Mouse (Mus musculus): ENCODE results near the gene Nrp1.

Gene Nrp1

DNA sequence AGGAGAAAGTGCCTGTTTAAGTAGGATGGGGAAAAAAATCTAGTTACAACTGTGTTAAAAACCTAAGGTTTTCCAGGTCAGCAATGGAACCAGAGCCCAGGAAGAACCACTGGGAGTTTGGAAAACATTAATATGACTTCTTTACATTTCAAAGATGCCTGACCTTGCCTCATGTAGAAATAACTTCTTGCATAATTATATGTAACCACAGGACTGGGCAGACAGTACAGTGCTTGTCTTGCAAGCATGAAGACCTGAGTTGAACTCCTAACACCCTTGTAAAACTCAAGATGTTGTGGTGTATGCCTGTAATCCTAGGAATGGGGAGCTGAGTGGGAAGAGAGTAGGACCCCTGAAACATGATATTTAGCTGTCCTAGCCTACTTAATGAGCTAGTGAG, 61.6 kb downstream of the Nrp1 start:
- DNase-seq (ENCODE audit: low spot score in 2 of 2): no peak

DNA sequence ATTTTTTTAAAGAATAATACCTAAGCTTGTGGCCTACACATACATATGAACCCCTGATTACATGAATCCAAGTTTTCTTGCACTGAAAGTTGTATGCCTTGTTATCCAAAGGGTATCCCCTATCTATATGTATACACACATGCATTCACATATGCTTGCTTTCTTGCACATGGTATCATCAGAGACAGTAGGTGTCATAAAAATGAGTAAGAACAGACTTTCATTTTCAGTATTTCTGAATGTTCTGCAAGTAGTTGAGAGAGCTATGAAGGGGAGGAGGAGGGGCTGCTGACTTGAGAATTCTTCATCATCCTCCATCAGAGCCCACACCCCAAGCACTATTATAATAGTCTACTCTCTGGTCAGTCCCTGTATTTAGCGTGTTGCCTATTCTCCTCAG, 62.0 kb downstream of the Nrp1 start:
- DNase-seq (ENCODE audit: low spot score in 2 of 2): no peak

DNA sequence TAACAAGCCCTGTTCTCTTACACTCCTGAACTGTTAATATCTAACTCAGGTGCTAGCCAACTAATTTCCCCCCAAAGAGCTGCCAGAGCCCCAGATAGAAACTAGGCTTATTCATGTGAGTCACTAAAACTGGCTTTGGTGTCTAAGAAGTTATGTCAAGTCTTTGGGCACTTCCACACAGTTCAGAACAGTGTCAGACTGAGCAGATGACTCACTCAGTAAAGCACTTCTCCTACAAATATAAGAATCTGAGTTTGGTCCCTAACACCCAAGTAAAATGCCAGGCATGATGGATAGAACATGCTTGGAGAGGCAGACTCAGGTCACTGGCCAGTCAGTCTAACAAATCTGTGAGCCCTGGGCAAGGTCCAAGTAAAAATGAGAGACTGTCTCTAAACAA, 65.4 kb downstream of the Nrp1 start:
- no peak for DNase-seq (ENCODE audit: low spot score in 2 of 2)

DNA sequence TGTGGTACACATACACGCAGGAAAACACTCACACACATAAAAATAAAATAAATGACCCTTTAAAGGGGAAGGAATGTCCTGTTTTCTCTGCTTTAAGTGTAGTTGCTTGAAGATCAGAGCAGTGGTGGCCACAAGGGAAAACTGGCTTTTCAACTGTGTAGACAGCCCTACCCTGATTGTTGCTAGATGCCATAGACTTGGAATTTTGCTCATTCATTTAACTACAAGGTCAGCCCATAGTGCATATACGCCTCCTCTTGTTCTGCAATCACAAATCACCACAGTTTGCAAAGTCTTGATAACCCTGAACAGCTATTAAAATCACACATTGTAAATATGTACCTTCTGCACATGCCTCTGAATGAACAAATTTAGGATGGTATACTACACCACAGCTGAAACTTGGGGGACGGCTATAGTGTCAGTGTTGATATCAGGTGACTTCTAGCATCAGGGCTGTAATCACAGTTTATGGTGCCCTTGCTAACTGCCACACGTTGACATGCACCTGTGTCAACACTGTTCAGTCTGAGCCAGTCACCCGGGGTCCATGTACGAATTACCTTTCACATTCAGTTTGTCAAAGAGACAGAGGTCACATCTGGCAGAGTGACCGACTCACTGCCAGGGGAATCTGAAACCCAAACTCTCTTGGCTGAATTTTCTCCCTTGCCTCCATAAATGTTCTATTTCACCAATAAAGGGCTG, 66.4 kb downstream of the Nrp1 start:
- DNase-seq (ENCODE audit: low spot score in 2 of 2): no peak

DNA sequence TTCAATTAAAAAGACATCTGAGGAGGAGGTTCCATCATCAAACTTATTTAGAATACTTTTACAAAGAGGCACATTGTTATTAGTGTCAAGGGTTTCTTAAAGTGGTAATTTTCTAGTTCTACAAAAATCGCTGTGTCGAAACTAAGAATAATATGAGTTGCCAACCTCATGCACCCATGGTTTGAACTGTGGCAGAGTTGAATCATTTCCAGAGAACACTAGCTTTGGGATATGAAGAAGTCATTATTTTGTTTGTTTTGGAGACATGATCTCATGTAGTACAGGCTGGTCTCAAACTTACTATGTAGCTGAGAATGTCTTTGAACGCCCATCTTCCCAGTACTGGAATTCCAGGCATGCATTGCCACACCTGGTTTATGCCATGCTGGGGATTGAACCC, 68.7 kb downstream of the Nrp1 start:
- no peak for DNase-seq (ENCODE audit: low spot score in 2 of 2)

DNA sequence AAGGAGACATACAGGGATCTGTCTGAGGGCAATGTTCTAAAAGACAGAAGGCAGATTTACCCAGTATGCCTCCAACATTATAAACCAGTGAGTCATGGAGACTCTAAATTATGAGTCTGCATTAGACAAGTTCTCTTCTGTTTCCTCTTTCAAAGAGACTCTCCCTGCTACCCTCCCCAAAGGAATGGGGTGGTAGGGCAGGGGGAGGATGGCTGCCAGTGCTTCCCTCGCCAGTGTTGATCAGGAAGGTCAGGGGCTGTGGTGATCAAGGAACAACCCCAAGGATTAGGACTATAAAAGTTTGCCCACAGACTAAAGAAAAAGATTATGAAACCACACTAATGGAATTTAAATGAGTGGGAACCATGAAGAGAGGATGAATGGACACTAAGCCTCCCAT, 70.6 kb downstream of the Nrp1 start:
- DNase-seq (ENCODE audit: low spot score in 2 of 2): no peak

DNA sequence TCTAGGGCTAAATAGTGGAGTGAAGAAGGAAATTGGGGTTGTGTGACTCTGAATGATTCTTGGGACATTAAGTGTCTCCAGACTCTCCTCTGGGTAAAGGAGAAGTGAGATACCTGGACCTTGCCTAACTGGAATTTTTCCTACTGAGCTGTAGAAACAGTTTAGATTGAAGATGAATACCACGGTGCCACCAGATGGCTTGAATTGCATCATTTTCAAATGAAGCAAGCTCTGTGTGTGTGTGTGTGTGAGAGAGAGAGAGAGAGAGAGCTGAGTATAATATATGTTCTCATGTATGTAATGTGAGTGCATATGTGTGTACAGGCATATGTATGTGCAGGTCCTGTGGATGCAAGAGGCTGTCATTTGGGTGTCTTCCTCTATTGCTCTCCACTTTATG, 72.7 kb downstream of the Nrp1 start:
- DNase-seq (ENCODE audit: low spot score in 2 of 2): no peak

DNA sequence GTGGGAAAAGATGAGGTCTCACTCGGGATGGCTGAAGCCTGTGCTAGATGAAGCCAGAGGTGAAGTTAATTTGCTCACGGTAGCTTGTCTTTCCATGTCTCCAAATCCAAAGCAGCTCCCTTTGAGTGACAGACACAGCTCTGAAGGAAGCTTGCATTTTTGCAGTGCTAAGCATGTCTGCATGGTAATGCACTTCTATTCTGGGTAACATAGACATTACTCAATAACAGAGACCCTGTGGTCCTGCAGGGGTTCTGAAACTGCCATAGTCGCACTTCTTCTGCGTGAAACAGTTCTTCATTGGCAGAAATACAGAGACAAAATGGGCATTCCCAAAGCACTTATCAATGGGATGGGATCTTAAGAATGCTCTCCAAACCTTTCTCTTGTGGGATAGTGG, 77.3 kb downstream of the Nrp1 start:
- no peak for DNase-seq (ENCODE audit: low spot score in 2 of 2)

DNA sequence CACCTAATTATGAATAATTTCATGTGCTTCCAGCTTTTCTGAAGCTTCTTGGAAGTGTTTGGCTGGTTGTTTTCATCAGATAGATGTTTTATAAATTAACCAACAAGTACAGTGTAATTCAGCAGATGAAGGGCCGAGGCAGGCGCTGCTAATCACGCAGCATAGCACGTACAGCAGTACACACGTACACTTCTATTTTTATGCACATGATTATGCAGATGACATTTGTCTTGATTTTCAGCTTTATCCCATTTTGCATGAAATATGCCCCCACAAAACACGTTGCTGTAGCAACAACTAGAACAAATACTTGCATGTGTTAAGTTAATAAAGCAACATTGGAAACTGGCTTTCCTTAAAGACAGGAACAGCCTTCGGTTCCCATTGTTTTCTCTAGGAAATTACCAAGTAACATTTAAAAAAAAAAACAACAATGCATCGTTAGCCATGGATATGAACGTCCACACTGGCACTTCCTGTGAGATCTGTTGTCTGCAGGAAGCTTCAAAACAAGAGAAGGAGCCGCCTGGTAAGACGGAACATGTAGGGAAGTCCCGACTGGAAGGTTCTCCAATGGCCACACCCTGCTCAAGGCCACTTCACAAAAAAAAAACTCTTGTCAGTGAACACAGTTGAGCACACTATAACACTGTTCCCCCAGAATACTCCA, 78.9 kb downstream of the Nrp1 start:
- no peak for DNase-seq (ENCODE audit: low spot score in 2 of 2)

DNA sequence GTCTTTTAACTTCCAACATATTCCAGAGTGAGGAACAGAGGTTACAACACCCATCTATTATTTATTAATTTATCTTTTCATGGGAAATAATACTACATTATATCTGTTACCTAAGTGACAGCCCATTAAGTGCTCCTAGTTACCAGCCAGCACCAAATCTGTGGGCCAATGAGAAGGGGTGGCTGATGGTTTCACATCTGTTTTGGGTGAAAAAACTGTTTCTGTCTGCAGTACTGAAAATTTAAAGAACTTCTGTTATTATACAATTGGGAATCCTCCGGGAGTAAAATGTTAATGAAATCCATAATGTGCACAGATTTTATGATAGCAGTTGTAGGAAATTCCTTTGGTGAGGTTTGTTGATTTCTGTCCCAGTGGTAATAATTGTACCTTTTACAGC, 83.0 kb downstream of the Nrp1 start:
- no peak for DNase-seq (ENCODE audit: low spot score in 2 of 2)

DNA sequence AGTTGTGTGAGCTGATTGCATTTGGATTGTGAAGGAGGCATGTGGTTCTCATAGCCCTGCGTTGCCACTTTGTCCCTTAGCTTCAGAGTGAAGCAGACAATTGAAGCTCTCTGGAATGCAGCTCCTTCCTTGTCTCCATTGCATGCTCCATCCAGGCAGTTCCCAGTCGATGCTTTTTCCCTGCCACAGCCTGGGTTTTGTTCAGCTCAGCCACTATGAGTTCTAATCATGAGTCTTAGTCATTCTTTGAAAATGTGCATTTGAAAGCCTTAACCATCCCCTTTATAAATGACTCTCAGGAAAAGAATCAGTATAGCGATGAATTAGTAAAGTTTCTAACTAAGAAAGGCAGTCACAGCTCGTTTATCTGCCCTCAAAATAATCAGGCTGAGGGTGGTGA, 87.2 kb downstream of the Nrp1 start:
- no peak for DNase-seq (ENCODE audit: low spot score in 2 of 2)

DNA sequence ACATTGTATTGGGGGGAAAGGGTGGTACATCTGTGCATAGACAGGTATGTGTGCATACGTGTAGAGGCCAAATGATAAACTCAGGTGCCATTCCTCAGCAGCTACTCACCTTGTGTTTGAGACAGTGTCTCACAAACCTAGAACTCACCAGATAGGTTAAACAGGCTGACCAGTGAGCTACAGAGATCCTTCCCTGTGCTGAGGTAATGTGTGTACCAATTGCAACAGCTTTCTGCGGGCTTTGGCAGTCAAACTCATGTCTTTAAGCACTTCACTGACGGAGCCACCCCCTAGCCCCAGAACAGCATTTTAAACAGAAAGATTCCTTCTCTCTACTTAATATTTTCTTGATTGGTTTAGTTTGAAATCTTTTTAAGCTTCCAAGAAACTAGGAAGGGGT, 88.2 kb downstream of the Nrp1 start:
- no peak for DNase-seq (ENCODE audit: low spot score in 2 of 2)

DNA sequence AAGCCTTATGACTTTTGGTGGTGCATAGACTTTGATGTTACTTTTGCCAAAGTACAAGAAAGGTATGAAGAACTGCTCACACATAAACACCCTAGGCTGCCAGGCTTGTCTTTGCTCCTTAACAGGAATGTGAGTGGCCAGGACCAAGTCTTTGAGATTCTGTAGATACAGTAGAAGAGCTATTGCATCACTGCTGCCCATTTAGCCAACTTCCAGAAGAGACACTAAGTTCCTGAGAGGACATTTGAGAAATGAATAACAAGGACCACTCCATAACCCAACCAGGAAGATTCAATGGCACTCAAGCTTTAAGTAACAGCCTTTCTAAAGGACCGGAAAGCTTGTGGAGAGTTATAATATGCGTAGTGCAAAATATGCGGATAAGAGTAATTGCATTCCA, 88.9 kb downstream of the Nrp1 start:
- no peak for DNase-seq (ENCODE audit: low spot score in 2 of 2)

DNA sequence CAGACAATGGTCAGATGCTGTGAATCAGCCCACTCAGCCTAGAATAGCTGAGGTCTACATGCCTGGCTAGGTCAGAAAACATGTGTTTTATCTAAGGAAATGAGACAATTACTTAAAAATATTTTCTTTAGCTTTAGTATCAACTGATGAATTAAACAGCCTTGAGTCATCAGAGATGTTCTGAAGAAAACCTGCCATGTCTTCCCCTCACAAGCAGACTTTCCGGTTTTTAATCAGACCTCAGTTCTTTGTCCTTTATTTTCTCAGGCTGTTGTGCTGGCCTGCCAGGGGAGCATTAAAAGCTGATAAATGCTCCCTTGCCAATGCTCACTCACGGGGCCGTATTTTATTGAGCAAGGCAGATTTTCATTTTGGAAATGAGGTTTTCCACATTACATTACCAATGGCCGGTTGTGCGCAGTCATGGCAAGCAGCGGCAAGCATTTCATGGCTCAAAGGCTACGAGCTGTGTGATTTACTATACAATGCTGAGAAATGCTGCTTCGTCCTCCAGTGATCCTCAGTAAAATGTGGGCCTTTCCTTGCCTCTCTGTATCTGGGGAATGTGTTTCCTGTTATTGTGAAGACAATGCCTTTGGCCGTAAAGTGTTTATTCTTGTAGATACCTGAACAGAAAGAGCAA, 92.1 kb downstream of the Nrp1 start:
- DNase-seq (ENCODE audit: low spot score in 2 of 2): no peak

DNA sequence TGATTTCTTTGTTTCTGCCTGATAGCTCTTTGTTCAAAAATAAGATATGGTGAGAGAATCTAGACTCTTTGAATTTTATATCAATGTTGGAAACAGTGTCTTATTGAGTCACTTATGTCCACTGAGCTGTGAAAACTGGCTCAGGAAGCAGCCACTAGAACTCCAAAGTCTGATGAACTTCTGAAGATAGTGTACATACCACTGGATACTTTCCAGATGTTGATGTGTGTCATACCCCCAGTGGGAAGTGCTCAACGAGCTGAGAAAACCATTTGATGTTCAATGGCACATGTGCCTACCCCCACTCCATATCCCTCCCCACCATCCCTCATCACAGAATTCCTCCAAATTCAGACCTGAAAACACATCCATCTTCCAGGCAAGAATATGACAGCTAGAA, 92.7 kb downstream of the Nrp1 start:
- no peak for DNase-seq (ENCODE audit: low spot score in 2 of 2)

DNA sequence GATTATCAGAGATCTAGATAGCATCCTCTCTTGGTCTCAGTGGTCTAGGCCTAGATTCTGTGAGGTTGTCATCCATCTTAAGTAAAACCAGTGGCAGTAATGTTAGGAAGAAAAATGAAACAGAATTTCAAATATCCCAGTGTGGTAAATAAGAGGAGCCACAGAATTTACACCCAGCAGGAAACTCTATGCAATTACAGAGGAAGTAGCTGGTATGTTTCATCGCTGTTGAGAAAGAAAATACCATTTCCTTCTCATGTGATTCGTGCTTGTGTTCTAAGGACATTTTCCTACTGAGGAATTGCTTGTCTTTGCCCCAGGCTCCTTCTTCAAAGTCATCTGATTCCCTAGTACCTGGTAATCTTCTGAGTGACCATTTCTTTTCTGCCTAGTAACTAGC, 95.1 kb downstream of the Nrp1 start:
- no peak for DNase-seq (ENCODE audit: low spot score in 2 of 2)

DNA sequence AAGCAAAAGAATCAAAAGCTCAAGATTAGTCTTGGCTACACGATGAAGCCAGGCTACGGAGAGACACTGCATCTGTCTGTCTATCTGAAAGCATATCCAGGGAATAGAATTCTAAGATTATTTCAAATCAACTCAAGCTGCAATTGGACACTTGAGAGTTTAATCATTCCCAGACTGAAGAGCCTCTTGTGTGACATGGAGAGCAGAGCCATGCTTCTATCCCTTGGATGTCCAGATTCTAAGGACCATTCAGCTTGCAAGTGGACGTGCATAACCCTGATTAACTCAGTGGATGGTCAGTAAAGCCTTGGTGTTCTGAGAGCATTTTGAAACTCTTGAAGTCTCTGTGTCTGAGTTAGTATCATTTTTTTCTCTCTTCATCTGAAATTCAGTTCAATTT, 95.6 kb downstream of the Nrp1 start:
- no peak for DNase-seq (ENCODE audit: low spot score in 2 of 2)

DNA sequence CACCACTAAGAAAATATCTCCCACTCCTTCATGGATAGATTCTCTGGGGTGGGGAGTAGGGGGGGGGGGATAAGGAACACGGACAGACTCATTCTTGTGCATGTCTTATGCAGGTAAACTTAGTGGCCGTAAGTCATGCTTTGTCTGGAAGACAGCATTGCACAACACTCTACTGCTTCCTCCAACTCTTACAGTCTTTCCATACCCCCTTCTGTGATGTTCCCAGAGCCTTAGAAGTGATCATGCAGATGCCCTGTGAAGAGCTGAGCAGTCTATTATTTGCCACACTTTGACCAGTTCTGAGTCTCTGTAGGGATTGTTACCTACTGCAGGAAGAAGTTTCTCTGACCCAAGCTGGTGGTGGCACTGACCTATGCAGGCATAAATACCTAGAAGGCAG, 98.9 kb downstream of the Nrp1 start:
- no peak for DNase-seq (ENCODE audit: low spot score in 2 of 2)

DNA sequence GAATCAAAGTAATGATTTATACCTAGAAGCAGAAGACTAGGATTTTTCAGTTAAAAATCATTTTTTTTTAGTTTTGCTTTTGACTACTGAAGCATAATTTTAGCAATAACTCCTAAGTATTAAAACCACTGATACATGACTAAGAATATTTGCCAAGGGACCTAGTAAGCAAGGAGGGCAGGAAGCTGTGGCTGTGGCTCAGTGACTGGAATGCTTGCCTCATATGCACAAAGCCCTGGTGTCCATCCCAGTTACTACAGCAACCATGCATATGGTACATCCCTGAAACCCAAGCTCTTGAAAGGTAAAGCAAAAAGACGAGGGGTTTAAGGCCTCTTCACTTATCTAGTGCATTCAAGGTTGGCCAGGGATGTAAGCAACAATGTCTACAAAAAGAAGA, 101.3 kb downstream of the Nrp1 start:
- no peak for DNase-seq (ENCODE audit: low spot score in 2 of 2)

DNA sequence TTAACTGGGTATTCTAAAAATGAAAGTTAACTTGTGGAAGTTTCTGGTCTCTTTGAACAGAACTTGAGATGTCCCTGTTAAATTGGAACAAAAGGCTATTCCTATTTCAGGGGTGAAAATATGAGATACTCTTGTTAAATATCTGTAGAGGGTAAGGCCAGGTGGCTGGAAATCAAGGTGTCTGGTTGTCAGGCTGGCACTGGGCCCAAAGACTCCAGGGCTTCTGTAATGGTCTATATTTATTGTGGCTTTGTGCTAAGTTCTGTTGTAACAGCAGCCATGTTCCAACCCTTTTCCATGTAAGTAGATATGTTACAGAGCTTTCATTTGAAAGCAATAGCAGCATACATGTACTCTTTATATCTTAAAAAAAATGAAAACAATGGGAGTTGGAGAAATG, 103.3 kb downstream of the Nrp1 start:
- no peak for DNase-seq (ENCODE audit: low spot score in 2 of 2)

DNA sequence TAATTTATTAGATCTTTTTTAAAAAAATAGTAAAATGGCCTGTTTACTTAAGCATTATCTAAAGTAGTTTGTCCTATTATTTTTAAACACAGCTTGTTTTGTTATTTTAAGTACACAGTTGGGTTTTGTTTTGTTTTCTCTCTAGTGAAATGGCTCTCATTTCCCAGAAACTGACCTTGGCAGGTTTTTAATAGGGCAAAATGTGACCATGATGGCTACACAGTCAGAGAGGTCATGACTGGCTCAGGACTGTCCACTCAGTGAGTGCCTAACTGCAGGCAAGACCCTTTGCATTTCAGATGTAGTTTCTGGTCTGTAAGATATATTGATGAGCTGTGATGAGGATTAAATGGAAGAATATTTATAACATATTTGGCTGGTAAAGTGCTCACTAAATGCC, 104.8 kb downstream of the Nrp1 start:
- DNase-seq (ENCODE audit: low spot score in 2 of 2): no peak

DNA sequence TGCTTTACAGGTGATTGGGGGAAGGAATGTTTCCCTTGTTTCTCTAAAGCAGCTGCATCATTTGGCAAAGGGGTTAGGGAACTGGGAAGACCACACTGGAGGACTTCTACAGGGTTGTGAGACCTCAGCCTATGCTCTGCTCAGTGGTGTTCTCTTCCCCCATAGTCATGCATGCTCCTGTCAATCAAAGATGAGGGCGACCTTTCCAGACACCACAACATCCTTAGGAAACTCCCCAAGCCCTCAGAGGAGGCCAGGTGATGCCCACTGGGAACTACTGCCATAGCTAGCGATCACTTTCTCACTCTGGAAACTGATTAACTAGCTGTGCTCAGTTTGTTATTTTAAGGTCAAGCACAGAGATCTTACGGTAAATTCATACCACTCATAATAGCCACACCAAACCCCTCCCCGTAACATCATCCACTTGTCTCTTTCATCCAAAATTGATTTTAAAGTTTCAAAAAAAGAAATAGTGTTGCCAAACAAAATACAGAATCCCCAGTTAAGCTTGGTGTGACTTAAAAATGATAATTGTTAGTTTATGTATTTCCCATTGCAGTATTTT, 105.7 kb downstream of the Nrp1 start:
- no peak for DNase-seq (ENCODE audit: low spot score in 2 of 2)

DNA sequence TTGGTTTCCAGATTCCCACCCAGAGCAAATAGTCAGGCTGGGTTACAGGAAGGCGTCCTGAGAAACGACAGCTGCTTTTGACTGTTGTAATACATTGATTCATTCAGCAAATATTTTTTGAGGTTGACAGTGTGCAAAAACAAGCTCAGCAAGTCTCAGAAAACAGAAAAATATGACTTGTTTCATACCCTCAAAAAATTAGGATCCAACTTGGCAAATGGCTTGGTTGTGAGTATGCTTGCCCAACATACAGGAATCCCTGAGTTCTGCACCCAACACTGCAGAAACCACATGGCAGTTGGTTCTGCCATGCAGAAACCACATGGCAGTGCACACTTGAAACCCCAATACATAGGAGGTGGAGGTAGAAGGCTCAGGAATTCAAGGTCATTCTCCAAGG, 107.1 kb downstream of the Nrp1 start:
- no peak for DNase-seq (ENCODE audit: low spot score in 2 of 2)

All from spleen, postnatal 10 days (tissue).